Mouse (Mus musculus): ENCODE data around the gene Rock2. TPM values are rescaled to one million over a fixed set of nuclear protein-coding genes. Genes with fewer than 3 reads are reported as not detected.

The Rock2 gene
- polyA plus RNA-seq, 1 experiment from 2014 or later: 15.6 TPM

DNA sequence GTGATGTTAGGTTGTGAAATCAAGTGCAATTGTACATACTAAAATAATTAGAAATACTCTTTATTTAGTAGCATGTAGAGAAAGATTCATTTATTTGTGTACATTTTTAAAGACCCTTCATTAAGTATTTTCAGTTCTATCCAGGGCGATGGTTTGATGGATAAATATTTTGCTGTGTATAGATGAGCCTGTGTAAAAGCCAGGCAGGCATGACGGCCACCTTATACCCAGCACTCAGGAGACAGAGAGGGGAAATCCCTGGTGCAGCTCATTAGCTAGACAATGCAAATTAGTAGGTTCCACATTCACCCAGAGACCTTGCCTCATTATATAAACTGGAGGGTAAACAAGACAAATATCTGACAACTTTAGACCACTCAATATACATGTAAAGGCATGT is 68.7 kb downstream of the Rock2 start:
- no peak overlapping the region for H3K27ac ChIP-seq (ENCODE audit: low read length)
- no peak overlapping the region for H3K9ac ChIP-seq (replicated peaks; ENCODE audit: low read depth, low read length)
- WGBS: 56% methylated on average over 2 of the region's 2 CpGs
- no peaks in the 10 kb centered on the region for H3K4me1 ChIP-seq (replicated peaks; ENCODE audit: control insufficient read depth, insufficient read depth, low read length)
- H3K4me3 ChIP-seq (replicated peaks; ENCODE audit: low read length): no peak overlapping the region
- H3K4me2 ChIP-seq (ENCODE audit: low read length): no peak overlapping the region
- no peaks in the 10 kb centered on the region for H3K9me3 ChIP-seq (ENCODE audit: control insufficient read depth, low read length)
- H3K36me3 ChIP-seq (ENCODE audit: control insufficient read depth, insufficient read depth): peaks cover 15% of the 10 kb centered on the region
- no peak for ATAC-seq
- no peaks in the 10 kb centered on the region for H3K27me3 ChIP-seq (replicated peaks; ENCODE audit: control insufficient read depth, insufficient read depth, low read length)

DNA sequence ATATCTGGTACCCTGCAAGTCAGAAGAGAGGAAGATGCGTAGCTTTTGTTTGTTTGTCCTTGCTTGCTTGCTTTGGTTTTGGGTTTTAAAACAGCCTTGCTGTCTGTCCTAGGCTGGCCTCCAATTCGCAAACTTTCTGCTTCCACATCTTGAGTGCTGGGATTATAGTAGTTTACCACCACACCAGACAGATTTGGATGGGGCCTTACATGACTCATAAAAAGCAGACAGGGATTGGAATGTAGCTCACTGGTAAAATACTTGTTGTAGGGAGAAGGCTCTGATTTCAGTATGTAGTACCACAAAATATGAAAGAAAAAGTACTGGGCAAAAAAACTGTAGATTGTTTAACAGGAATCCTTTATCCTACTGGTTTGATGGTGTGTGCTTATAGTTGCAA is 72.1 kb downstream of the Rock2 start:
- H3K4me2 ChIP-seq (ENCODE audit: low read length): no peak overlapping the region
- peaks cover 14% of the 10 kb centered on the region for H3K36me3 ChIP-seq (ENCODE audit: control insufficient read depth, insufficient read depth)
- no peak overlapping the region for H3K4me3 ChIP-seq (replicated peaks; ENCODE audit: low read length)
- H3K27me3 ChIP-seq (replicated peaks; ENCODE audit: control insufficient read depth, insufficient read depth, low read length): no peaks in the 10 kb centered on the region
- no peak for ATAC-seq
- H3K4me1 ChIP-seq (replicated peaks; ENCODE audit: control insufficient read depth, insufficient read depth, low read length): no peaks in the 10 kb centered on the region
- no peak overlapping the region for H3K27ac ChIP-seq (ENCODE audit: low read length)
- 94% methylated on average over 2 of the region's 2 CpGs for WGBS
- H3K9me3 ChIP-seq (ENCODE audit: control insufficient read depth, low read length): no peaks in the 10 kb centered on the region
- no peak overlapping the region for H3K9ac ChIP-seq (replicated peaks; ENCODE audit: low read depth, low read length)

DNA sequence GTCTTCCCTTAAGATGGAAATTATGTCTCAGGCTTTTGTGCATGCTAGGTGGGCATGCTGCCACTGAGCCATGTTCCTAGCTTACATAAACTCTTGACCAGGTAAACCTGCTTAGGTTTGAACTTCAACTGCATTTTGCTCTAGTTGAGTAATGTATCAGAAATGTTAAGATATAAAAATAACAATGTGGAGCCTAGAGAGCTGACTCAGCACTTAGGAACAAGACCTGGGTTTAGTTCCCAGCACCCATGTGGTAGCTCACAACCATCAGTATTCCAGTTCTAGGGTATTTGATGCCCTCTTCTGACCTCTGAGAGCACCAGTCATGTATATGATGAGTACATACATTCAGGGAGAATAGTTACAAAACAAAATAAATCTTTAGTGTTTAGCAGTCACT is 82.4 kb downstream of the Rock2 start:
- Histone ChIP-seq H3K4me1 (replicated peaks; ENCODE audit: control insufficient read depth, insufficient read depth, low read length) (no peaks in the 10 kb centered on the region), H3K4me2 (ENCODE audit: low read length) (no peak overlapping the region), H3K9me3 (ENCODE audit: control insufficient read depth, low read length) (no peaks in the 10 kb centered on the region), H3K27me3 (replicated peaks; ENCODE audit: control insufficient read depth, insufficient read depth, low read length) (no peaks in the 10 kb centered on the region), H3K4me3 (replicated peaks; ENCODE audit: low read length) (no peak overlapping the region), H3K36me3 (ENCODE audit: control insufficient read depth, insufficient read depth) (peaks cover 41% of the 10 kb centered on the region), H3K9ac (replicated peaks; ENCODE audit: low read depth, low read length) (no peak overlapping the region), H3K27ac (ENCODE audit: low read length) (no peak overlapping the region)
- ATAC-seq: no peak

DNA sequence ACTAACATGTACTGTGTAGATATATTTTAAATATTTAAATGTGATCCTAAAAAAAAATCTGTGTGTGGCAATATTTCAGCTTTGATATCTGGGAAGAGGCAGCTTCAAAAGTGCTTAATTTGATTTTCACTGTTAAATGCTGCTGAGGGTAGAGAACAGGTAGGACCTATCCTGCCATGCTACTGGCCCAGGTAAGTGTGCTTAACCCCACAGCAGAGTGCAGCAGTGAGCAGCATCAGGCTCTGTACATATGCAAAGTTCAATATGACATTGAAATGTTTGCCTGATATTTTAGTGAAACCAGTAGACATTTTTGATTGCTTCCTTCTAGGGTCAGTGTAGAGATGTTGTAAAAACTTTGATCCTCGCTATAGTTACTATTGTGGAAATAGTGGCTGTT is 91.1 kb downstream of the Rock2 start:
- H3K4me3 ChIP-seq (replicated peaks; ENCODE audit: low read length): no peak overlapping the region
- no peaks in the 10 kb centered on the region for H3K9me3 ChIP-seq (ENCODE audit: control insufficient read depth, low read length)
- no peaks in the 10 kb centered on the region for H3K27me3 ChIP-seq (replicated peaks; ENCODE audit: control insufficient read depth, insufficient read depth, low read length)
- H3K27ac ChIP-seq (ENCODE audit: low read length): no peak overlapping the region
- no peak overlapping the region for H3K4me2 ChIP-seq (ENCODE audit: low read length)
- no peak for ATAC-seq
- H3K4me1 ChIP-seq (replicated peaks; ENCODE audit: control insufficient read depth, insufficient read depth, low read length): no peaks in the 10 kb centered on the region
- H3K36me3 ChIP-seq (ENCODE audit: control insufficient read depth, insufficient read depth): peaks cover 9% of the 10 kb centered on the region; the same call in 1 of the 2 replicates
- H3K9ac ChIP-seq (replicated peaks; ENCODE audit: low read depth, low read length): no peak overlapping the region
- 100% methylated on average over 1 of the region's 1 CpGs for WGBS

DNA sequence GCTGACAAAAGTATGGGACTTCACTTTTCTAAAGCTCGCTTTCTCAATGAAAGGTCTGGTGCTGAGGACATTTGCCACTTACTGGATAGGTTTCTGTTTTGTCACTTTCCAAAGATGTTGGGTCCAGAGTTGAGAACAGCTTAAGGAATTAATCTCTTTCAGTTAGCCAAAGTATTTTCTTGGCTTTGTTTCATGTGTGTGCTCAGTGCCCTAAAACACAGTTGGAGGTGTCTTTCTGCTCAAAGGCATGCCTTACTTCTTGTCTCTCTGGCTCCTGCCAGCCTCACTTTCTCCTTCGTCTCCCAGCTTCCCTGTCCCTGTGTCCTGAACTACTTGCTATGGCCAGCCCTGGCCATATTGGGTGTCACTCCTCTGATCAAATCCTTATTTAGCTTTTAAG is 96.7 kb downstream of the Rock2 start:
- no peak overlapping the region for H3K9ac ChIP-seq (replicated peaks; ENCODE audit: low read depth, low read length)
- H3K4me2 ChIP-seq (ENCODE audit: low read length): no peak overlapping the region
- H3K36me3 ChIP-seq (ENCODE audit: control insufficient read depth, insufficient read depth): no peaks in the 10 kb centered on the region
- no peak overlapping the region for H3K27ac ChIP-seq (ENCODE audit: low read length)
- no peaks in the 10 kb centered on the region for H3K27me3 ChIP-seq (replicated peaks; ENCODE audit: control insufficient read depth, insufficient read depth, low read length)
- WGBS: 51% methylated on average over 2 of the region's 2 CpGs
- no peaks in the 10 kb centered on the region for H3K9me3 ChIP-seq (ENCODE audit: control insufficient read depth, low read length)
- no peak for ATAC-seq
- no peak overlapping the region for H3K4me3 ChIP-seq (replicated peaks; ENCODE audit: low read length)
- H3K4me1 ChIP-seq (replicated peaks; ENCODE audit: control insufficient read depth, insufficient read depth, low read length): no peaks in the 10 kb centered on the region

DNA sequence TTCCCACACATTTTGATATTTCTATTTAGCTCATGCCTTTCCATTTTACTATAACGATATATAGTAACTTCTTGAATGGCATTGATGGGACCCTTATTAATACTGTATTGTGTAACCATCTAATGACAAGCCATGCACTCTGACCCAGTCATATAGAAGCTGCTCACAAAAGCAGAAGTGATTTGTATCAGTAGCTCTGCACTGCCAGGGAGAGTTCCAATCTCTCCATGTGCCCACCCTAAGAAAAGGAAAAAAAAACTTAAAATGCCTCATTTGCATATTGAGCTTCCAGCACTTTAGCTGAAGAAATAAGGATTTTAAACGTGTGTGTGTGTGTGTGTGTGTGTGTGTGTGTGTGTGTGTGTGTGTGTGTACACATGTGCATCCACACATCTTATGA is 97.7 kb downstream of the Rock2 start:
- Histone ChIP-seq H3K4me3 (replicated peaks; ENCODE audit: low read length) (no peak overlapping the region), H3K27ac (ENCODE audit: low read length) (no peak overlapping the region), H3K27me3 (replicated peaks; ENCODE audit: control insufficient read depth, insufficient read depth, low read length) (no peaks in the 10 kb centered on the region), H3K9me3 (ENCODE audit: control insufficient read depth, low read length) (no peaks in the 10 kb centered on the region), H3K9ac (replicated peaks; ENCODE audit: low read depth, low read length) (no peak overlapping the region), H3K36me3 (ENCODE audit: control insufficient read depth, insufficient read depth) (no peaks in the 10 kb centered on the region), H3K4me2 (ENCODE audit: low read length) (no peak overlapping the region), H3K4me1 (replicated peaks; ENCODE audit: control insufficient read depth, insufficient read depth, low read length) (no peaks in the 10 kb centered on the region)
- ATAC-seq: no peak
- 81% methylated on average over 2 of the region's 2 CpGs for WGBS

DNA sequence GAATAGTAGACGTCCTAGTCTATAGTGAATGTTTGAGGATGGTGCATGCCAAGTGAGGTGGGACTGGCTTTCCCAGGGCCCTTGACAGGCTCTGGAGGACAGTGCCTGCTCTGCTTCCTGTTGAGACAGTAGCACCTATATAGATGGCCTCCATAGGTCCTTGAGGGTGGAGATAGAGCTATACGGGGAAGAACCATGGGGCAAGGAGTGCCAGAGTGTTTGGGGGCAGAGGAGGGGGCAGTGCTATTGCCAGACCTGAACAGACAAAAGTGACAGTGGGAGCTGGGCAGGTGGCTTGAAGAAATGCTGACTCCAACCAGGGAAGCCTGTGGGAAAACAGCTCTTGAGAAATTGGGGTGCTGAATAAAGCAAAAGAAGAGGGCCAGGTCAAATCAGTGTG is 99.6 kb downstream of the Rock2 start:
- no peak overlapping the region for H3K4me2 ChIP-seq (ENCODE audit: low read length)
- no peaks in the 10 kb centered on the region for H3K36me3 ChIP-seq (ENCODE audit: control insufficient read depth, insufficient read depth)
- peaks cover 10% of the 10 kb centered on the region; the same call in 1 of the 2 replicates for H3K27me3 ChIP-seq (replicated peaks; ENCODE audit: control insufficient read depth, insufficient read depth, low read length)
- H3K9me3 ChIP-seq (ENCODE audit: control insufficient read depth, low read length): no peaks in the 10 kb centered on the region
- peaks cover 2% of the 10 kb centered on the region; the same call in 1 of the 2 replicates for H3K4me1 ChIP-seq (replicated peaks; ENCODE audit: control insufficient read depth, insufficient read depth, low read length)
- no peak overlapping the region for H3K9ac ChIP-seq (replicated peaks; ENCODE audit: low read depth, low read length)
- H3K27ac ChIP-seq (ENCODE audit: low read length): no peak overlapping the region
- ATAC-seq: no peak
- 80% methylated on average over 2 of the region's 2 CpGs for WGBS
- no peak overlapping the region for H3K4me3 ChIP-seq (replicated peaks; ENCODE audit: low read length)

DNA sequence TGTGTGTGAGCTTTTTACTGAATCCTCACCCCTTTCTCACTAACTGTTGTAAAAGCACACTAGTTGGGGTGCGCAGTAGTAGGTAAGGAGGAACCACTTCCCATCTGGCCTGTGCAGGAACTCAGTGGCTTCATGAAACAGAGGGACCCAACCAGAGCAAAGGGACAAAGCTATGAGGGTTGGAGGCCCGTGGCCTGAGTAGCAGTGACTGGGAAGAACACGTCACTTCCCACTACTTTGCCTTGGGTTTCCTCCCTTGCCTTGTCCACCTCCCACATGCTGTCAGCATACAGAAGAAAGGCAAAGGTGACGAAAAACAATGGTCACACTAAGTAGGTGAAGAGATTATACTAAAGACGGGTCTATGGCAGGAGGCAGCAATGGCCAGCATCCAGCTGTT is 101.6 kb downstream of the Rock2 start:
- Histone ChIP-seq H3K4me1 (replicated peaks; ENCODE audit: control insufficient read depth, insufficient read depth, low read length) (peaks cover 10% of the 10 kb centered on the region; the same call in 1 of the 2 replicates), H3K9me3 (ENCODE audit: control insufficient read depth, low read length) (no peaks in the 10 kb centered on the region), H3K9ac (replicated peaks; ENCODE audit: low read depth, low read length) (no peak overlapping the region), H3K4me3 (replicated peaks; ENCODE audit: low read length) (no peak overlapping the region), H3K4me2 (ENCODE audit: low read length) (no peak overlapping the region), H3K36me3 (ENCODE audit: control insufficient read depth, insufficient read depth) (no peaks in the 10 kb centered on the region), H3K27me3 (replicated peaks; ENCODE audit: control insufficient read depth, insufficient read depth, low read length) (peaks cover 19% of the 10 kb centered on the region), H3K27ac (ENCODE audit: low read length) (no peak overlapping the region)
- 84% methylated on average over 5 of the region's 5 CpGs for WGBS
- no peak for ATAC-seq

DNA sequence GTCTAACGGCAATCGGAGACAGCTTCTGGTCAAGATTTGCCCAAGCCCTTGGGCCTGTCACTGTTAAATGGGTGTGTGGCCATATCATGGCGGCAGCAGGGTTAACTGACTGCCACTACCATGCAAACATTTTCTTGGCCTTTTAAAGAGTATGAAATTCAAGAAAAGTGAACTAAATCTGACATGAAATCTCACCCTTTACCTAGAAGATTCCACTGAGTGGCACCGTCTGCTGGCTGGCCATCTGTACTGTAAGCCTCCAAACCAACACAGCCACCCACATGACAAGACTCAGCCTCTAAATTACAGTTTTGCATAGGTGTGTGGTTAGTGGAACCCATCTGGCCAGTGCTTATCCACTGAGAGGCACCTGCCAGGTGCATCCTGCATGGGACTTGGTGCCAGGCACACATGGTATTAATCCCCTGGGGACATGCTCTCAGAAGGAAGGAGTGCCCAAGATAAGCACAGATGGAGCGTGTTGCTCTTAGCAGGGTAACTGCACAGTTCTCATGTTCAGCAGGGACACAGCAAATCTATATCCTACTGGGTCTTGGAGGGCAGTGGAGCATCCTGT is 102.3 kb downstream of the Rock2 start:
- Histone ChIP-seq H3K4me3 (replicated peaks; ENCODE audit: low read length) (no peak overlapping the region), H3K27ac (ENCODE audit: low read length) (no peak overlapping the region), H3K4me2 (ENCODE audit: low read length) (no peak overlapping the region), H3K4me1 (replicated peaks; ENCODE audit: control insufficient read depth, insufficient read depth, low read length) (peaks cover 10% of the 10 kb centered on the region; the same call in 1 of the 2 replicates), H3K36me3 (ENCODE audit: control insufficient read depth, insufficient read depth) (no peaks in the 10 kb centered on the region), H3K9me3 (ENCODE audit: control insufficient read depth, low read length) (no peaks in the 10 kb centered on the region), H3K9ac (replicated peaks; ENCODE audit: low read depth, low read length) (no peak overlapping the region), H3K27me3 (replicated peaks; ENCODE audit: control insufficient read depth, insufficient read depth, low read length) (peaks cover 19% of the 10 kb centered on the region)
- no peak for ATAC-seq
- WGBS: 88% methylated on average over 5 of the region's 5 CpGs

DNA sequence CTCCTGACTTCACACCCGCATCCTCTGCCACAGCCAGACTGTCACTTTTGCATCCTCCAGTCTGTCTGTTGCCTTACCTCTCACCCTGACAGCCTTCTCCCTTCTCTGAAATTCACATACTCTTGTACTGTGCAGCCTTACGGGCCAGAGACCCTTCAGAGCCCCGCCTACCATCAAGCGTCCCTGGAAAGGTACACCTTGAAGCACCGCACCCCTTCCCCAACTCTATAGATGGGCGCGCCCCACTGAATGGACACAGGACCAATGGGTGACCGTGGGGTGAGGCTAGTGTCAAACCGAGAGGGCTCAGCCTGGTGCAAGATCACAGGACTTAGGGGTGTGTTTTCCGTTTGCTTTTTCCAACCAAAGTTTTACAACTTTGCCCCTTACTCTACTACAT is 104.5 kb downstream of the Rock2 start:
- no peaks in the 10 kb centered on the region for H3K9me3 ChIP-seq (ENCODE audit: control insufficient read depth, low read length)
- no peak overlapping the region for H3K9ac ChIP-seq (replicated peaks; ENCODE audit: low read depth, low read length)
- no peaks in the 10 kb centered on the region for H3K36me3 ChIP-seq (ENCODE audit: control insufficient read depth, insufficient read depth)
- ATAC-seq: no peak
- peaks cover 19% of the 10 kb centered on the region for H3K27me3 ChIP-seq (replicated peaks; ENCODE audit: control insufficient read depth, insufficient read depth, low read length)
- H3K4me1 ChIP-seq (replicated peaks; ENCODE audit: control insufficient read depth, insufficient read depth, low read length): peaks cover 10% of the 10 kb centered on the region; the same call in 1 of the 2 replicates
- H3K27ac ChIP-seq (ENCODE audit: low read length): no peak overlapping the region
- H3K4me2 ChIP-seq (ENCODE audit: low read length): peak overlapping the region; percentile 88
- 6% methylated on average over 10 of the region's 10 CpGs for WGBS
- H3K4me3 ChIP-seq (replicated peaks; ENCODE audit: low read length): peak overlapping the region; percentile 56; the same call in 1 of the 2 replicates

All from forebrain, embryonic 16.5 days (tissue).